Mouse (Mus musculus): ENCODE results near the gene Usb1. TPM values are rescaled to one million over a fixed set of nuclear protein-coding genes. Genes with fewer than 3 reads are reported as not detected.
"Not testable (repeated sequence)": the region's sequence is repeated elsewhere in the genome, so short reads cannot be mapped to it uniquely, and the experiment has no call there.

Gene Usb1
- total RNA-seq, 2 experiments from 2014 or later: 28.0 to 31.9 TPM

DNA sequence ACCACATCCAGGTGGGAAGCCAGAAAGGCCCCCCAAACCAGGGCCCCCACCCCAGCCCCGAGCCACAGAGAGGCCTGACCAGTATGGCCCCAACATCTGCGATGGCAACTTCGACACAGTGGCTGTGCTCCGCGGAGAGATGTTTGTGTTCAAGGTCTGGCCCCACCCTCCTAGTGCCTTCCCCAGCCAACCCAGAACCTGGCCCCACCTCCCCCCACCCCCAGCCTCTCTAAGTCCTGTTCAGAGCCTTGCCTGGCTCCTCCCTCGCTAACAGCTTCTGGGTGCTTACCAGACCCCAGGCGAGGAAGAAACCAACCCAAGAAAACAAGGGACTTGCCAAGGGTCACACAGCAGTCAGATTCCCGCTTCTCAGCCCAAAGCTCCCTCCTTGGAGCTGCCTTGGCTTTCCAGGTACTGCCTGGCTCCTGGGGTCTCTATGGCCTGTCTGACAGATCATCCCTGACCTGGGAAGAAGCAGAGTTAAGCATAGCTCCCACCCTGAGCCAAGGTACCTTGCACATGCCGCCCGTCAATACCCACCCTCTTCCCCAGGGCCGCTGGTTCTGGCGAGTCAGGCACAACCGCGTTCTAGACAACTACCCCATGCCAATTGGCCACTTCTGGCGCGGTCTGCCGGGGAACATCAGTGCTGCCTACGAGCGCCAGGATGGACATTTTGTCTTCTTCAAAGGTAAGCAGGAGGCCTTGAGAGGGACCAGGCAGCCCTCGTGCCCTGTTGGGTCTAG is 37.7 kb downstream of the Usb1 start:
- peak; percentile 77 for ATAC-seq (replicated peaks; ENCODE audit: poor library complexity)

DNA sequence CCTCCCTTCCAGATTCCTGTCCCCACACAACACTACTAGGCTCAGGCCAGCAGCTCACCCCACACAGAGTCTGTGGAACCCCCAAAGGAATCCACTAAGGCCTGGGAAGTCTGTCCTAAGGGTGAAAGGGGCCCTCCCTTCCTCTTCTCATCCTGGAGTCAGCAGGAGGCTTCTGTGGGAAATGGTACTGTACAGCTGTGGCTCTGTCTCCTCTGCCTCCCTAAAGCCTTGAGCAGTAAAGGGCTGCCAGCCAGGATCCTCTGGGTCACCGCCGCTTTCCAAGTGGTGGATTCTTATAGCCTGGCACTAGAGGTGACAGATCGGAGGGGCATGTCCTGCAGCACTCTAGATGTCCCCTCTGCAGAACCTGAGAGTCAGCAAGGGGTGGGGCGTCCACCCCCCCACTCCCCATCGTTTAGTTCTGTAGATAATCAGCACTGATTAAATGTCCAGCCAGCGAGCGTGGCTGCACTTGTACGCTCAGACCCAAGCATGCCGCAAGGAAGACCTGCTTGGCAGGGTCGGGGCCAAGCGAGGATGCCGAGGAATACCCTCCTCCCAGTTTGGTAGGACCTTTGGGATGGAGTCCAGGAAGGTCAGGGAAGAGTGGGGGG is 41.4 kb downstream of the Usb1 start:
- ATAC-seq (replicated peaks; ENCODE audit: poor library complexity): no peak

DNA sequence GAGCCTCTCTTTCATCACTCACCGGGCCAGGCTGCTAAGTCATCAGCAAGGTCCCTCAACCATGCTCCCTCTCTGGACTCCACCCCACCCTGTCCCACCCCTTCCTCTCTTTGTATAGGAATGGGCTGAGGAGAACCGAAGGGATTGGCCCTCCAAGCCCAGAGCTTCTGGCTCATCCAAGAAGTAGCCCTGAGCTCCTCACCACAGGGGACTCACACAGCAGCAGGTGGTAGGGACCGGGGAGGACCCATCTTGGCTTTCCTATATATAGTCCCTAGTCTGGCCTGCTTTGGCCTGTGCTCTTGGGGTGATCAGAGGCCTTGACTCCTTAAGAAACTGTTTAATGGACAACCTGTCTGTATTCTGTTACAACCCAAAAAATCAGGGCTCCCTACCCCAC is 42.3 kb downstream of the Usb1 start:
- no peak for ATAC-seq (replicated peaks; ENCODE audit: poor library complexity)

DNA sequence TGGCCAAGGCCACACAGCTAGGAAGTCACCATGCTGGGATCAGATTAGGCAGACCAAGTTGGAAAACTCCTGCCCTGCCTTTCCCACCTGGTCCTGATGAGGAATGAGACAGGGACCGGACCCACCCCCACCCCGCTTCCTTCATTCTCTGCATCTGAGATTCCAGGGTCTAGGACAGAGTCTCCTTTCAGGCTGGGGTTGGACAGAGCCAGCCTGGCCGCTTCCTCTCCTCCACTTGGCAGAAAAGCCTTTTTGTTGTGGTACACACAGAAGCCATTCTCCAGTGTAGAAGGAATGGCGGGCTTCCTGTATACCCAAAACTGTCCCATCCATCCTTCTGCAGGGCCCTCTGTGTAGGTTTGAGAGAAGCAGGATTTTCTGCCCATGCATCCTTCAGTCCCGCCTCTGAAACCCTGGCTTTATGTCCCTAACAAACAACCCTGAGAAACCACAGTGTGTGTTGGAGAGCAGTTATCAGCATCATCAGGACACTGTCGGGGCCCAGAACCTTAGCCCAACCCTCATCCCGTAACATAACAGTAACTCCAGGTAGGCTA is 43.4 kb downstream of the Usb1 start:
- no peak for ATAC-seq (replicated peaks; ENCODE audit: poor library complexity)

DNA sequence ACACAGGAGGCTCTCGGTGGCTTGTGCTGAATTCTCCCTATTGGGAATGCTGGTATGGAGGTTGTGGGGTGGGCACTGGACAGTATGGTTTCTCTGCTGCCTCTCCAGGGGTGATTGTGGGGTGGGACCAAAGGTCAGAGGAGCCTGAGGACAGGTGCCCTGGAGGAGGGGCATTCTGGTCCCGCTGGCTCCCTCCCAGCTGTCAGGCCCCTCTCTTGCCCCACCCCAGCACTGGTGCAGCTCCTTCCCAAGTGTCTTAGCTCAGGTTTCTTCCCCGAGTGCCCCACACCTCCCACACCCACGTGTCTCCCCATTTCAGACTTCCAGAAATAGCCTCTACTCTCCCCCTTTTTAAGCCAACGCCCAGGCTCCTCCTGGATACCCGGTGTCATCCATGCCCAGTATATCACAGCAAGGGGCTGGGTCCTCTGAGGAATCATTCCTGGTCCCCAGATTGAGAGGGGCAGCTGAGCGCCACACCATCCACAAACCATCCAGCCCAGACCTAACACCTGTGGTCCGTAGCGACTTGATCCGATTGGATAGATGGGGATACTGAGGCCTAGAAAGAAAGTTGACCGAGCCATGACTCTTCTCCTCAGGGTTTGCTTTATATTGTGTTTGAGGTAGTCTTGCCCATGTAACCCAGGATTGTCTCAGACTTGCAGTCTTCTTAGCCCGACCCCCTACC is 44.4 kb downstream of the Usb1 start:
- ATAC-seq (replicated peaks; ENCODE audit: poor library complexity): no peak

DNA sequence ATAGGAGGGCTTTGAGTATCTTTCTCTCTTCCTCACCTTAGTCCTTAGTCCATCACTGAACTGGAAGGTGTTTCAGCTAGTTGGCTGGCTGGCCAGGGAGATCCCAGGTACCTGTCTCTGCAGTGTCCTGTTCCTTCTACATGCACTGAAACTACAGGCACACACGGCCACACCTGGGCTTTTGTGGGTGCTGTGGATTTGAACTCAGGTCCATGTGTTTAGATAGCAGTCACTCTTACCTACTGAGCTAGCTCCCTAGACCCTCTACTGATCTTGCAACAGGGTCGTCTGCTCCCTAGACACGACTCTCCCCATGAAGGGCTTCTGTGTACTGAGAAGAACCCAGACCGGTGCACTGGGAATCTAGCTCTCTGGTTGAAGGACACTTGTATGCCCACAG is 45.0 kb downstream of the Usb1 start:
- no peak for ATAC-seq (replicated peaks; ENCODE audit: poor library complexity)

DNA sequence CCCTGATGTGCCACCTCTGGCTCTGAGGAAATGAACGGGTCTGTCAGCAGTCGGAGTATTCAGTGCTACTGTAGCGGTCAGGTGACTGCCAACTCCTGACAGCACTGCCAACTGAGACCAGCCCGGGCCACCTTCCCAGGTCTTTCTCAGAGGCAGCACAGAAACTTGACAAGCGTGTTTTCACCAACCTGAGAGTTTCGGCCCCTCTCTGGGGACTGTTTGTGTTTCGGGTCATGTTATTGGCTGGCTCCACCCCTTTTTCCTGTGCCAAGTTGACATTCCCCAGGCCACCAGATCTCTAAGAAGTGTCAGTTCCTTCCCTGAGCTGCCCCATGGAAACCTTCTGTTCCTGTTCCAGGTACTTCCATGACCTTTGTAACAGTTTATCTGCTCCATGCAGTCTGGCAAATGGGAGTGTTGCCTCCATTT is 45.8 kb downstream of the Usb1 start:
- no peak for ATAC-seq (replicated peaks; ENCODE audit: poor library complexity)

DNA sequence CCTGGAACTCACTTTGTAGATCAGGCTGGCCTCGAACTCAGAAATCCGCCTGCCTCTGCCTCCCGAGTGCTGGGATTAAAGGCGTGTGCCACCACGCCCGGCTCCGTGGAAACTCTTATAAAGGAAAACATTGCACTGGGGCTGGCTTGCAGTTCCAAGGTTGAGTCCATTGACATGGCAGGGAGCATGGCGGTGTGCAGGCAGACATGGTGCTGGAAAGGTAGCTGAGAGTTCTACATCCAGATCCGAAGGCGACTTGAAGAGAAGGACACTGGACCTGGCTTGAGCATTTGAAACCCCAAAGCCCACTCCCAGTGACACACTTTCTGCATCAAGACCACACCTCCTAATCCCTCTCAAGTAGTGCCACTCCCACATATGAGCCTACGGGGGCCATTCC is 46.8 kb downstream of the Usb1 start:
- not testable (repeated sequence) for ATAC-seq (replicated peaks; ENCODE audit: poor library complexity)

DNA sequence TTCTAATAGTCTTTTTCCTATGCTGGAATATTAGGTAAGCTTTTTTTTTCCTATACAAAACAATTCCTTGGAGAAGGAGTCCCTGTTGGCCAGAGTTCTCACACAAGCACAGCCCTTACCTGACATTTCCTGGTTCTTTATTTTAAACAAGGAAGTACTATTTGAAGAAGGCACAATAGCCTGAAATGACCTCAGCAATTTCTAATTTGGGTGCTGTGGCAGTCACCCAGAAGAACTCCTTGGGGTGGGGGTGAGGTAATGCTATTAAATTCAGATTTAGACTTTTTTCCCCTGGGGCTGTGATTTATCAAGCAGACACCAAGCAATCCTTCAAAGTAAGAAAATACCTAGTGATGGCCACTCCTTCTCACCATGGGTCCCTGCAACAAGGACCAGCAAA is 48.9 kb downstream of the Usb1 start:
- no peak for ATAC-seq (replicated peaks; ENCODE audit: poor library complexity)

DNA sequence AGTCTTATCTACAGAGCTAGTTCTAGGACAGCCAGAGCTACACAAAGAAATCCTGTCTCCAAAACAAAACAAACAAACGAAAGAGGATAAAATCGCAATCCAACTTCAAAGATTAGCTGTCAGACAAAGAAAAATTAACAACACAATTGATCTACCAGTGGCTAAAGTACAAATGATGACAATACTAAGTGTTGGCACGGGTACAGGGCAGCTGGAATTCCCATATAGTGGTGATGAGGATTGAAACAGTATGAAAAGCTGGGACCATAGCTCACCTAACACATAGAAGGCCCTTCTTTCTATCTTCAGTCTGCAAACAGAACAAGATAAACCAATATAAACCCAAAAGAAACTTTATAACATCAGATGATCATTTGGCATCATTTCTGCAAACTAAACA is 49.5 kb downstream of the Usb1 start:
- ATAC-seq (replicated peaks; ENCODE audit: poor library complexity): no peak

DNA sequence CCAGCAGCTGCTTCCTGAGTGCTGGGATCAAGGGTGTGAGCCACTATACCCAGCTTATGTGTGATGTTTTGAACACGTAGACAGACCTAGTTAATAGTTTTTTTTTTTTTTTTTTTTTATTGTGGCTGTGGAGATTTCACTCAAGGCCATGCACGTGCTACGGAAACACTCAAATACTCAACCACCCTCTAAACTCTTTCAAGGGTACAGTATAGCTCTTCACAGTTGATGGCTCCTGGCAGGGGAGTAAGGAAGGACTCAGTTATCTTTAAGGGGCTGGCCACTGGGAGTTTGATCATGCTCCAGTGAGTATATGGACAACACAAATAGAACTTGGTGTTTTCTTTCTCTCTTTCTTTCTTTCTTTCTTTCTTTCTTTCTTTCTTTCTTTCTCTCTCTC is 52.4 kb downstream of the Usb1 start:
- ATAC-seq (replicated peaks; ENCODE audit: poor library complexity): no peak

DNA sequence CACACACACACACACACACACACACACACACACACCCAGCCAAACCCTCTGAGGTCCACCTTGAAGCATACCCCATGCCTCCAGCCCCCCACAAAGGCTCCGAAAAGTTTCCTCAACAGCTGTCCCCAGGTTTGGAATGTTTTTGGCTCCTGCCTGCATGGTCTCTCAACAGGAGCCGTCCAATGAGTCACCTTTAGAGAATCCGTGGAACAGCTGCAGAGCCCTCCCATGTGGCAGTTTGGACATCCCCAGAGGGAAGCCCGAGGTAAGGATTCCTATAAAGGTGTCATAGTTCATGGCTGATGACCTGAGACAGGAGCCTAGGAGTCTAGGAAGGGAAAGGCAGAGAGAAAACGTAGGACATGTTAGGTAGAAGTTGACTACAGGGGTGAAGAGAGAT is 54.0 kb downstream of the Usb1 start:
- no peak for ATAC-seq (replicated peaks; ENCODE audit: poor library complexity)

DNA sequence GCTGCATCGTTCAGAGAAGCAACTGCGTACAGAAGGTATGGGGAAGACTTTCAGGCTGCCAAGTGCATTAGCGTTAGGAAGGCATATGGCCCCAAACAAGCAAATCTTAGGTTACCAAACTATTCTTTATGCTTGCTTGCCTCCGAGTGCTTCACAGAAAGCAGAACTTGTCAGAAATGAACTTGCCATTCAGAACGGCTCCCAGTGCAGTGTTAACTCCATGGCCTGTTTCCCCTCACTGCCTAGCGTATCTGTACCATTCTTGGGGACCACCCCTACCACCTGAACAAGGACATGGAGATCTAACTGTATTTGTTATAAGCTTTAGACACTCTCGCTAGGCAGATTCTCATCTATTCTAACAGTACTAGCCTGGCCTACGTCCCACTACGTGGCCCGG is 55.1 kb downstream of the Usb1 start:
- no peak for ATAC-seq (replicated peaks; ENCODE audit: poor library complexity)

DNA sequence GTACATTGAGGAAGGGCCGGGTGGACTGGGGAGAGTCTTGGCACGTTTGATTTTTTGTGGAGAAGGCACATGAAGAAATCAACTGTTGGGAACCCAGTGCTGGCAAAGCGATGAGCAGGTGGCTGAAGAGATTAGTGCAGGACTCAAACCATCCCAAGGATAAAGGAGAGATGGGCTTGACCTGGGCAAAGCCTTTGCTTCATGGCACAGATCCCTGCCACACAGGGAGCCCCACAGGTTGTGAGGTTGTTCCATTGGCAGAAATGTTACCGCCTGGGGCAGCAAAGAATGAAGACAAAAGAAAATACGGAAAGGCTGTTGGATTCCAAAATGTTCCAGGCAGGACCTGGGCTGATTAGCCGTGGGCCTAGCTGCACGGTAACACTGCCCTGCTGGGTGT is 55.9 kb downstream of the Usb1 start:
- ATAC-seq (replicated peaks; ENCODE audit: poor library complexity): no peak

DNA sequence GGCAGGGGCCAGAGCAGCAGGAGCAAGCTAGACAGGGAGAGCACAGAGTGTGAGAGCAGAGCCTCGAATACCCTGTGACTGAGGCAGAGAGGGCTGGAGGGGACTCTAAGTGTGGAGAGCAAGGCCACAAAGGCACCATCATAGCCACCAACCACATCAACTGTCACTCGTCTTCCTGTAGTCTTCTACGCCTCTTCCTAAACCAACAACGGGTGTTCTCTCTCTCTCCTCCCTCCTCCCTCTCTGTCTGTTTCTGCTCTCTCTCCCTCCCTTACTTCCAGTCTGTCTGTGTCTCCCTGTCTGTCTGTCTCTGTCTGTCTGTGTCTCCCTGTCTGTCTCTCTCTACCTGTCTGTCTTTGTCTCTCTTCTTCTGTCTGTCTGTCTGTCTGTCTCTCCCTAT is 58.2 kb downstream of the Usb1 start:
- peak; percentile 55 for ATAC-seq (replicated peaks; ENCODE audit: poor library complexity)

DNA sequence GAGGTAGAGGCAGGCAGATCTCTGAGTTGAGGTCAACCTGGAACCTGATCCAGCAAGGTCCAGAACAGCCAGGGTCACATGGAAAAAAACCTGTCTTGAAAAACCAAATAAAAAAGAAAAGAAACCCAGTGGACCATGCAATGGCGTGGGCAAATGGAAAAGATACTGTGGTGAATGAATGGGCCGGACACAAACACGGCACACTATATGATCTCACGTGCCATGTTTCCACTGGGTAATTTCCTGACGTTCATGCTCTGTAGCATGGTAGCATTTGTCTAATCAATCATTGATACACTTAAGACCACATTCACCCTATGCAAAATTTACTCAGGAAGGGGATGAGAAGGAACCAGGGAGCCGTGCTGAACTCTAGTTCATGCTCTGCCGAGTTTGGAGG is 59.0 kb downstream of the Usb1 start:
- ATAC-seq (replicated peaks; ENCODE audit: poor library complexity): no peak

DNA sequence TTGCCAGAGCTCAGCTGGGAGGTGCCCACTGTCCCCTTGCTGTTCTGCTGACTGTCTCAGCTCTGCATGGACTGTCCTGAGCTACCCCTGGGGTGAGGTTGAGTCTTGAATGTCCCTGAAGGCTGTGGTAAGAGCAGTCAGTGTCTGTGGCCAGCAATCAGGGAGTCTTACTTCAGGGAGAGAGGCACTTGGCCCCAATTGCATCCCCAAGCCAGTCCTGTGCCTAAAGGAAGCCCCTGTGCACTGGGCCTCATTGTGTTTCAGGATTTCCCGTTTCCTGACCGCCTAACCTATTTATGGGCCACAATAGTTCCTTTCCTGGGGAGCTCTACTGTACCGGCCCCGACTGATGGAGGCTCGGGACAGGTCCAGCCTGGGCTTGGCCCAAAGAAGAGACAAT is 60.5 kb downstream of the Usb1 start:
- ATAC-seq (replicated peaks; ENCODE audit: poor library complexity): peak; percentile 32; the same call in 1 of the 2 replicates

DNA sequence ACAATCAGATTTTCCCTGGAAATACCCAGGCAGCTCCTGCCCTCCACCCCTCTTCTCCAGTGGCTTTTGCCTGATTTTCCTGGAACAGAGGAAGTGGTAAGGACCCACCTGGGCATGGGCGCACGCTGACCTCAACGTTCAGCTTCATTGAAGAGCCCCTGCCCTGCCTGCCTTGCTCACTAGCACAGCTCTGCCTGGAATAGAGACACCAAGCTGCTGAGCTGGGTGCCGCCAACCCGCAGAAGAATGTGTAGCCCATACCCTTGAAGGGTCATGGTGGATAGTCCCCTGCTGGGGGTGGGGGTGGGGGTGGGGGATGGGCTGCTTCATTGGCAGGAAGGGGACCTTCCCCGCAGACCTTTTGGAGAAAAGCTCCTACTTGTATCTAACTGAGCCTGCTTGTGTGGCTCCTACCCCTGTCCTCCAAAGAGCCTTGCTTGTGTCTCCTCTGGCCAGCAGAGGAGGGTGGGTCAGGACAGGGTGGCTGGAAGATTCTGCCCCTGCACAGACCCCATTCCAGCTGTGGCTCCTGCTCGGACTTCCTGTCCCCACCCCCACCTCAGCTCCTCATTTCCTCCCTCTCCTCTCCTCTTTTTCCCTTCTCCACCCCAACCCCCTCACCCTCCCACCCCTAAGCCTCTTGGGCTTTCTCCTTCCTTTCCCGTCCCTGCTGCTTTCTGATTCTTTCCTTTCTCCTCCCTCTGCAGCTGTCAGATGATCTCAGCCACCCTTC is 63.3 kb downstream of the Usb1 start:
- ATAC-seq (replicated peaks; ENCODE audit: poor library complexity): no peak

DNA sequence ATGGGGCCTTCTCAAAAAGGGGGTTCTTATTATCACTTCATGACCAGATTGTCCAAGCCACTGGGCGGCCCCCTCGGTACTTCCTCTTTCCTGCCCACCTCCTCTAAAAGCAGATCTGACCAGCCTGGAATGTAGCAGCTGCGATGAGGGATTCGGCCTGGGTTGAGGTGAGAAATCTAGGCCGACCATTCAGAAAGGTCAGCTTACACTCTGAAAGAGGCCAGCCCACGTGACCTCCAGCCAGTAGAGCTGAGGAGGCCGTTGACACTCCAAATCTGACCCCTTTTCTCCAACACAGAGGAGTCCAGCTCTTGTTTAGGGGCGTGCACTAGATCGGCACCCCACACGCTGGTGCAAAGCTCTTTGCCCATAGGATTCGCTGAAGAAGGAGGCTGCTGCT is 64.7 kb downstream of the Usb1 start:
- no peak for ATAC-seq (replicated peaks; ENCODE audit: poor library complexity)

All from megakaryocyte progenitor cell, adult 5-6 weeks (primary cell).